Mouse (Mus musculus): ENCODE data around the gene Map4k4.

Map4k4 gene

DNA sequence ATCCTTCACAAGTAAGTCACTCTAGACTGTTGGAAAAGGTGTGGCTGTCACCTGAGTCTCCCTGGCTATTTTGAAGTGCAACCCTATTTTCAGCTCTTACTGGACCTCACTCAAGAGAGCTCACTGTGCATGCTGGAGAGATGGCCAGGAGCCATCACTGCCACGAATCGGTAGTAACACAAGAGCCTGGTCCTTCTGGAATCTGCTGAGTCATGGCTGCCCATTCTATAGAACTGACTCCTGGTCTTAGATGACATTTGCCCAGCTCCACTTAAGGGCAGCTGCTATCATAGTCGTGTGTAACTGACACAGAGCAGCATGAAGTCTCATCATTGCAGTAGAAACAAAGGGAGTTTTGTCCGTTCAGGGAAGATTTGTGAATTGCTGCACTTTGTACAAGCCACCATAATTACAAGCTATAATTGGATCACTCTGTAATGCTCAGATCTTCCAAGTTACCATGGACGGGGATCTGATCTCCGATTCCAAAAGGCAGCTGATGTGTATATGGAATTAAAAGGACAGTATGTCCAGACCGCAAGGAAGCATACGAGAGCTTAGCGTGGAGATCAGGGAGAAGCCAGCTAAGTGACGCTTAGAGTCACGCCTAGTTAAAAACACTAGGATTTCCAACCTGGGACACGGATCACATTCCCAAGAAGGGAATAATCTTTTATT lies 133.2 kb downstream of the Map4k4 start:
- peak; percentile 93 for DNase-seq (ENCODE audit: low read depth, low spot score)

DNA sequence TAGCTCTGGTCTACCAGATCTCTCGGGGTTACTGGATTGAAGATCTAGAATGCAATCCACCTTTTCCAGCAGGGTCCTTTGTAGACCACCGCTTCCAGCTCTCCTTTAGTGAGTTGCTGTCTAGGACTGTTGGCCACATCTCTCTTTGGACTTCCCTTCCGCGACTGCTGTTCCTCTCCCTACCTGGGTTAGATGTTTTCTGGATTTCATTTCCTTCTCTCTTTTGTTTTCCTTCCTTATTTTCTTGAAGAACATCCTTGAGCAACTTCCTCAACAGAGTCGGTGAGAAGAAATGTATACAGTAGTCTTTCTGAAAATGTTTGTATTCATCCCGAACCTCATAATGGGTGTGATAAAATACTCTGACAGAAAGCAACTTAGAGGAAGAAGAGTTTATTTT lies 137.1 kb downstream of the Map4k4 start:
- DNase-seq (ENCODE audit: low read depth, low spot score) = no peak

DNA sequence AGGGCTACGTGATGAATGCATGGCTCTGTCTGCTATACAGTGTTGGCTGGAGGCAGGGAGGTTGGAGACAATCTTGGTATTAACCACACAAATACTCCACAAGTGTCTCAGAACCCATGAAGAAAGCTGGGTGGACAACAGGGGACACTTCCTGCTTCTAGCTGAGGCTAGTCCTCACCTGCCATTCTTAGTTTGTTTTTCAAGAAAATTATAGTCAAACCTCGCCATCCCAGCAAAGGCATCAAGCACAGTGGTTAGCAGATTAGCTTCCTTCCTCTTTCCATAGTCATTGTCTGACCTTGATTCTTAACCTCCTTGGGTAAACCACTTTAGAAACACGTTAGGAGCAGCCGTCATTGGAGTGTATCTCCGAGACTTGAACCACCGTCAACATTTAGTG lies 145.0 kb downstream of the Map4k4 start:
- no peak for DNase-seq (ENCODE audit: low read depth, low spot score)

DNA sequence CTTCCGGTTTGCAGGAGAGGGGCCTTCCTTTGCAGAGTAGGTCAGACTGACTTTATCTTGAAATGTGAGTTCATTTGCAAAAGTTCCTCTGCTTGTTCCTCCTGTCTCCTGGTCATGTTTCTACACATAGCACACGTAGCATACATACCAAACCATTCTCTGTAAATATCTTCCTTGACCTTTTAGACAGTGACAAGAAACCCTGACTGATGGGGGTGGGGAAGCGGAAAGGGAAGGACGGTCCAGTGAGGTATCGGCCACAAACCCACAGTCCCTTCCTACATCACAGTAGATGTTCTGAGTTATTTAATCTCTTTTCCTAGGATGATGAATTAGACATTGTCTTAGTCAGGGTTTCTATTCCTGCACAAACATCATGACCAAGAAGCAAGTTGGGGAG lies 145.9 kb downstream of the Map4k4 start:
- no peak for DNase-seq (ENCODE audit: low read depth, low spot score)

DNA sequence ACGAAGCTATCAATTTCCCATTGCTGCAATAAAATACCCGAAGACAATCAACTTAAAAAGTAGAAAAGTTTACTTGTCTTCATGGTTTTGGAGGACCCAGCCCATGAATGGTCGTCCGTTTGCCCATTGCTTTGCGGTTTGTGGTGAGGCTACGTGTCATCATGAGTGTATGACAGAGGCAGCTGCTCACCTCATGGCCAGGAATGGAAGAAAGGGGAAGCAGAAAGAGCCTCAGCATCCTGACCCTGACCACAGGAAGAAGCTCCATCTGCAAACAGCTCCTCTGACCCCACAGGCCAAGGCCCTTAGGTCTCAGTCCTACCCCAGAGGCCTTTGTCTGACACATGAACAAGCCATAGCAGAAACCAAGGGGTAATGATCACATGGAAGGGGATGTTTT lies 150.4 kb downstream of the Map4k4 start:
- no peak for DNase-seq (ENCODE audit: low read depth, low spot score)

DNA sequence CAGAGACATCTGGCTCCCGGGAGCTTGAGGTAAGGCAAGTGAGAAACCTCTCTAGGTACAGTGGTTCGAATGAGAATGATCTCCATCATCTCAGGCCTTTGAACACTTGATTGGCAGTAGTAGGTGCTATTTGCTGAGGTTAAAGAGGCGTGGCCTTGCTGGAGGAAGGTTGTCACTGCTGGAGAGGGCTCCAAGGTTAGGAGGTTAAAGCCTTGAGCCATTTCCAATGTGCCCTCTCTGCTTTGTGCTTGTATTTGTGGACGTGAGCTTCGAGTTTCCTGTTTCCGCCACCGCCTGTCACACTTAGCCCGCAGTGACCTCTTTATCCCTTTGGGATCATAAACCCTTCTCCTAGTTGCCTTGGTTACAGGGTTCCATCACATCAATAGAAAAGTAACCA lies 151.4 kb downstream of the Map4k4 start:
- DNase-seq (ENCODE audit: low read depth, low spot score) = no peak

DNA sequence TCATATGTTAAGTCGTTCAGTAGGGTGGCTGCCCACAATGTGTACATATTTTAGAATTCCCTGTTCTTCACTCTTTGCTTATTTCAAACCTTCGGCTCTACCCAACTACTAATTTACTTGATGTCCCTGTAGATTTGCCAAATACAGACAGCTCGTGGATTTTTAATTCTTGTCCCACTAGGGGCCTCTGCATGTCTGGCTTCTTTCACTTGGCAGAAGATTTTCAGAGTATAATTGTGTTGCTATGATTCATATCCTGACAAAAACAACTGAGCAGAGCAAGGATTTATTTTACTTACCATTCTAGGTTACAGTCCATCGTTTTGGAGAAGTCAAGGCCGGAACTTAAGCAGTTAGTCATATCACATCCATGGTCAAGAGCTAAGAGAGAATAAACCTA lies 152.4 kb downstream of the Map4k4 start:
- DNase-seq (ENCODE audit: low read depth, low spot score) = no peak

DNA sequence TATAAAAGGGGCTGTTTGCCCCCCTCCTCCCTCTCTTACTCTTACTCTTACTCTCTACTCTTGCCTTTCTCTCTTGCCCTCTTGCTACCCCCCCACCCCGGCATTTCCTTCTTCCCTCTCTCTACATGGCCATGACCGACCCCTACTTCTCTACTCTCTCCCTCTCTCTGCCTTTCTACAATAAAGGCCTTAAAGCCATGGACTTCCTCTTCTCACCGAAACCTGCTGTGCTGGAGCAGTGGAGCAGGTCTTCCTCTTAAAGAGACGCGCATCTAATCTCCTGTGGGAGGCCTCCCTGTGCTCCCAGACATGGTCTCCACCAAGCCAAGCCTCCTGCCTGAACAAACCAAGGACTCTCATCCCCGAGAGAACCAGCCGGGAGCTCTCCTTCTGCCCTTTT lies 154.3 kb downstream of the Map4k4 start:
- DNase-seq (ENCODE audit: low read depth, low spot score) = no peak

DNA sequence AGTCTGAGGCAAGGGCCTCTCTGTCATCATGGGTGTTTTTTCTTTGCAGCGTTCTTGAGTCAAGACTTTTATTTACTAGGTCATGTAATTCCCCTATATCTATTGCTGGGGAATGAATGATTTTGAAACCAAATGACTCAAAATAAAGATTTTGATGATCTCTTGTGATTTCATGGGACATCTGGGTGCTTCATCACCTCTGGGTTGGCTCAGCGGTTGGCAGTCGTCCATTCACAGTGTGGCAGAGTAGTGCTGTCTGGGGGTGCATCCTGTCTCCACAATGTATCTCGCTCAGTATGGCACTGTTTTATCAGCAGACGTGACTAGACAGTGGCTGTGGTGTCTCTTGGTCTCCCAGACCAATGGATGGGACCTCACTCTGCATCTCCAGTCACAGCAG lies 155.2 kb downstream of the Map4k4 start:
- no peak for DNase-seq (ENCODE audit: low read depth, low spot score)

DNA sequence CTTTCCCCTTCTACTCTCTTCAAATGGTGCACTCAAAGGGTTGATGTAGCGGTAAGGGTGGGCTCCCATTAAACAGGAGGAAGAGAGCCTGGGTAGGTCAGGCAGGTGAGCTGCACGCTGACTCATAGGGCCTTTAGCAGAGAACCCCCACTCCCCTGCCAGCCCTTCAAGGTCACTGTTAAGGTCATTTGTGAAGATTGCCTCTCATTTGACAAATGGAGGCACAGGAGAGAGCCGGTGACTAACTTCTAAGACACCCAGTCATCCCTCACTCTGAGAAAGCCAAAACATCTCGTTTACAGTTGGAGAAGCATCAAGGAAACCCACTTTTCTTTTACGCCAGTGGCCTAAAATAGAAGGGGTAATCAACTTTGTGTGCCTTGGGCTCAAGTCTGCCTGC lies 156.6 kb downstream of the Map4k4 start:
- DNase-seq (ENCODE audit: low read depth, low spot score) = no peak

DNA sequence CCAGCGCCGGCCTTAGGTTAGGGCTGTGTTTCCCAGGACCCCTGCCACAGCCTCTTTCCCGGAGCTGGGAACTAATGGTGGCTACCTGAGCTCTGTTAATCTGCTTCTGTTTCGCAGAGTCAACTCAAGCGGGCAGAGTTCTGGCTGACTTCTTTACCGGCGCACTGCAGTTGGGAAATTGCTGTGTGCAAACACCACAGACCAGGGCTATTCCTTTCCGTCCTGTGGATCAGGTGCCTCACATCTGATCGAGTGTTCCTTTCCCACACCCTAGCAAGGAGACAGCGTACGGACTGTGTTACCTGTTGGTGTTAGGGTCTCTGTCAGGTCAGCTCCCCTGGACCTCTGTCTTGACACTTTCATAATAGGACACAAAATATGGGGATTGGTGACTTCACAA lies 157.3 kb downstream of the Map4k4 start:
- no peak for DNase-seq (ENCODE audit: low read depth, low spot score)

DNA sequence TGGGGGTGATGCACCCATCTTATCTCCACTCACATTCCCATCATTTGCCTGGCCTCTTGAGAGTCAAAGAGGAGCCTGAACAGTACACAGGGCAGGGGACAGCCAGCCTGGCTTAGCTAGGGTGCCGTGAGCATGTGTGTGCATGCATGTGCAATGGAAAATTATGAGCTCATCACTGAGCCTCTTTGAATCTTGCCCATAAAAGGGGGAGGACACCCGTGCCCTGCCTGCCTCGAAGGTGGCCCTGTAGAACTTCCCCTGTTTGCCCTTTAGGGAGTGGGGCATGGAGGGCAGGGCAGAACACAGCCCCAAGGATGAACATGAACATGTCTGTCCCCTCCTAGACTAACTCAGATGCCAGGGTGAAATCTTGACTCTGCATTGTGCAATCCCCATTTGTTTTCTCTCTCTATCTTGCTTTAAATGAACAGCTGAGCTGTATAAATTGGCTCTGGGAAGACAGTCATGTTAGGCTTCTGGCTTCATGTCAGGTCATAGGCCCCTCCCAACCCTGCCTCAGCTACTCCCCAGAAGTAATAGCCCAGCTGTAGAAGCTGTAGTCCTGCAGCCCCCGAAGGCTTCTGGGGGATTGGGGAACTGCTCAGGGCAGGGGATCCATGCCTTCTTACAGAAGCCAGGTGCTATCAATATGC lies 158.5 kb downstream of the Map4k4 start:
- DNase-seq (ENCODE audit: low read depth, low spot score) = peak; percentile 11

DNA sequence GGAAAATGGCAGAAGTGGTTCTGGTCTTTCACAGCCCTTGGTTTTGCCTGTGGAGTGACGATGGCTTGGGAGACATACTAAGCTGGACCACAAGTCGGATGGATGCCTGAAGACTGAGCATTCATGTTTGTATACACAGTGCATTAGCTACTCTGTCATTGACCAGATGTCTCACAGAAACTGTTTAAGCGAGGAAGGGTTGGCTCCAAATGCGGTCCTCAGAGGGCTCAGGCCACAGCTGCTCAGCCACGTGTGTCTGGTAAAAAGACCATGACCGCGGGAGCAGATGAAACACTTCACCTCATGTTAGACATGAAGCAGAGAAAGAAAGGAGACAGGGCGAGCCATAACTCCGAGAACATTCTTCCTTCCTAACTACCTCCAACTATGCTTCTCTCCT lies 160.6 kb downstream of the Map4k4 start:
- no peak for DNase-seq (ENCODE audit: low read depth, low spot score)

DNA sequence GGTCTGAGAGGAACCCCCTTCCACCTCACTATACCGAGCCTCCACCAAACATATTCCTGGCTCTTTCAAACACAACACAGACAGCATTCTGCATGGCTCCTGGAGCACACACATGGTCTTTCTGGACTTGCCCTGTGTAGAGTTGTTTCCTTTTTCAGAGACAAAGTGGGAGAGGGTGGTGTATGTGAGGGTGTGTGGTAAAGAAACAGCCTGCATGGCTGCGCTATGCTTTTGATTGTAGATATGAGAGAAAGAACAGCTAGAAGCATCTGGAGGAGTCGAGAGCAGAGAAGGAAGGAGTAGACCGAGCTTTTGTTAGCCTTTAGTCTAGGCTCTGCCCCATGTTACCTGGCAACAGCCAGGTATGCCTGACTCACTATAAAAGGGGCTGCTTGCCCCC lies 162.7 kb downstream of the Map4k4 start:
- DNase-seq (ENCODE audit: low read depth, low spot score) = no peak

DNA sequence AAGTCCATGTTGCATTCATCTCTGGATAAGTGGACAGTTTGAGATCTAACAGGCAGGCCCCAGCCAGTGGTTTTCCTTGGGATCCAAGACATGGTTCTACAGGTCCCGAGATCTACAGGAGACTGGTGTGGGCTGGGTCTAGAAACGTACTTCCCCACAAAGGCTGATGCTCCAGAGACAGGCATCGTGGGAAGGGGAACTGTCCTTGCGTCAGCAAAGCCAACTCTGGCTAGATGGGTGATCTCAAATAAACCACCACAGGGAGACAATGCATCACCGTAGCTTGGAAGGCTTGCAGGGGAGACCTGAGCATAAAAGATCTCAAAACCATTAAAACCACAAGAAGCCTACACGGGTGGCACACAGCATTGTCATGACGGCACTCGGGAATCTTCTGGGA lies 163.8 kb downstream of the Map4k4 start:
- DNase-seq (ENCODE audit: low read depth, low spot score) = no peak

DNA sequence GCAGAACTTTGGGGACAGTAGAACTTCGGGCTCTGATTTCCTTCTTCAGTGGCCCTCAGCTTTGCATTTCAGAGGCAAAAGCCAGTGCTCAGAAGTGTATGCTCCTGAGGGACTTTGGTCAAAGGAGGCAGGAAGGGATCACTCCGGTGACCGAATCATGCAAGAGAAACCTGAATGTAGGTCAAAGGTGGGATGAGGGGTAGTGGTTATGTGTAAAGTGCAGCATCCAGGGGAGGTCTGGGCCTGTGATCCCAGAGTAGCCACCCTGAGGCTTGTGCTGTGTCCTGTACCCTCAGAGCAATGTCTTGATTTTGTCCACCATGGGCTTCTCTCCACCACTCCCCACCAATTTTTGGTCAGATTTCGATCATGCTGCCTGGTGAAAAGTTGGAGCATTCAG lies 171.8 kb downstream of the Map4k4 start:
- no peak for DNase-seq (ENCODE audit: low read depth, low spot score)

DNA sequence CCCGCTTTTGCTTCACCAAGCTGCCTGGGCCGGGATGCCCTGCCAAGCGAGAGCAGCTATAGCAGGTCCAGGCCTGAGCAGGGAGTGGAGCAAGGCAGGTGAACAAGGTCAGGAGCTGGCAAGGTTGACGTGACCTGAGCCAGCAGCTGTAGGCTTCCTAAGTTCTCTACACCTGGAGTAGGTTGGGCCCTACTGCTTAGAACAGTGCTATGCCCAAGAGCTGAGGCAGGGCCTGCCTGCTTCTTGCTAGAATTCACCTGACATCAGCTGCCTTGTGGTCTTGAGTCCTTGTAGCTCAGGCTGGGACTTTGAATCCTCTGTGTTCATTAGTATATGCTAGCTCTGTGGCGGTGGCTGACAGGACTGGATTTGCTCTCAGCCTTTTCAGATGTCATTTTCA lies 173.1 kb downstream of the Map4k4 start, which contains the start of gene Il1r2:
Gene Il1r2 (plus strand): TSS at position 301 of the 400 bp plus-strand sequence.
- DNase-seq (ENCODE audit: low read depth, low spot score) = no peak

Measured in skeletal muscle tissue, adult 2 months (tissue).